Mouse (Mus musculus) hindbrain, postnatal 0 days (tissue): ENCODE data around the gene Etfa. TPM values are rescaled to one million over a fixed set of nuclear protein-coding genes. Genes with fewer than 3 reads are reported as not detected.

Experiments used
- ATAC-seq: fragments of 200-750 bp; cut with Nextera tagmentation; 2 replicates; pipeline ENCODE4 v1.8.0; 2017; ENCODE audit warnings: mild to moderate bottlenecking, moderate TSS enrichment, moderate library complexity
- DNase-seq: peaks from one replicate; pipeline ENCODE4 v3.0.0-alpha.2; 2015; ENCODE audit warnings: low spot score
- H3K27ac ChIP-seq: fragments of 300-500 bp; sonication (generic); 2 replicates; pipeline ENCODE4 v1.5.1; 2014; ENCODE audit warnings: mild to moderate bottlenecking
- H3K27me3 ChIP-seq: fragments of 300-500 bp; sonication (generic); 2 replicates; pipeline ENCODE4 v1.6.1; 2014; ENCODE audit warnings: low read length, mixed read lengths; ENCODE audit not compliant: insufficient read depth
- H3K36me3 ChIP-seq: fragments of 300-500 bp; sonication (generic); 2 replicates; pipeline ENCODE4 v1.6.1; 2014; ENCODE audit warnings: low read length, mixed read lengths; ENCODE audit not compliant: insufficient read depth
- H3K4me1 ChIP-seq: fragments of 300-500 bp; sonication (generic); 2 replicates; pipeline ENCODE4 v1.6.1; 2014; ENCODE audit warnings: antibody characterized with exemption, low read length, mixed read lengths; ENCODE audit not compliant: insufficient read depth
- H3K4me2 ChIP-seq: fragments of 300-500 bp; sonication (generic); 2 replicates; pipeline ENCODE4 v1.6.1; 2014; ENCODE audit warnings: low read depth, mild to moderate bottlenecking, low read length, moderate library complexity, mixed read lengths
- H3K4me3 ChIP-seq: fragments of 300-500 bp; sonication (generic); 2 replicates; pipeline ENCODE4 v1.5.1; 2014; ENCODE audit warnings: low read length
- H3K9ac ChIP-seq: fragments of 300-500 bp; sonication (generic); replicated peaks from 2 replicates; pipeline ENCODE4 v1.6.1; 2014; ENCODE audit warnings: mild to moderate bottlenecking, low read length, moderate library complexity, mixed read lengths
- H3K9me3 ChIP-seq: fragments of 300-500 bp; sonication (generic); 2 replicates; pipeline ENCODE4 v1.6.1; 2016; ENCODE audit warnings: low read length, mixed read lengths
- CTCF ChIP-seq: IDR thresholded peaks from 2 replicates; pipeline ENCODE4 v1.5.1; 2016; ENCODE audit warnings: antibody characterized with exemption, control low read depth, low read depth
- WGBS: fragments of 180-500 bp; shearing (Covaris S2); extraction: QIAGEN DNeasy Blood & Tissue Kit; methylation state at CpG from one replicate; pipeline ENCODE4 v1.1.7; 2014; 5-methylcytosine and 5-hydroxymethylcytosine counted together
- polyA plus RNA-seq: library from polyadenylated mRNA; unstranded; fragments of >200 nt; fragmentation: Nextera tagmentation; extraction: Ambion mirVana; gene quantifications from 2 replicates; pipeline ENCODE4 v1.2.1, GENCODE M21; 2015
- total RNA-seq: library from RNA; depleted of rRNA; stranded (reverse); fragments of >200 nt; gene quantifications from 2 replicates; pipeline ENCODE4 v1.2.3, GENCODE M21; 2014

Etfa gene
- total and polyA plus RNA-seq, 2 experiments from 2014 or later, result 17.6 to 127 TPM

GRCm38 (mm10) chr9:55450035-55450434, 62.0 kb downstream of the Etfa start:
- 89% methylated on average over 6 of the region's 6 CpGs for WGBS
- ATAC-seq, result no peak

GRCm38 (mm10) chr9:55449108-55449507, 62.9 kb downstream of the Etfa start:
- no peak overlapping the region for H3K27ac ChIP-seq
- H3K9ac ChIP-seq, result no peak overlapping the region
- TF ChIP-seq CTCF, result no peak
- ATAC-seq, result no peak
- no peak overlapping the region for H3K4me2 ChIP-seq
- no peaks in the 10 kb centered on the region for H3K4me1 ChIP-seq
- 75% methylated on average over 1 of the region's 1 CpGs for WGBS
- no peaks in the 10 kb centered on the region for H3K9me3 ChIP-seq
- H3K4me3 ChIP-seq, result no peak overlapping the region
- H3K27me3 ChIP-seq, result no peaks in the 10 kb centered on the region
- no peak for DNase-seq
- no peaks in the 10 kb centered on the region; the same call in 1 of the 2 replicates for H3K36me3 ChIP-seq

More at GRCm38 (mm10) chr9:55450035-55450434, 62.0 kb downstream of the Etfa start:
- DNase-seq, result no peak
- no peaks in the 10 kb centered on the region for H3K4me1 ChIP-seq
- no peaks in the 10 kb centered on the region; the same call in 1 of the 2 replicates for H3K36me3 ChIP-seq
- TF ChIP-seq CTCF, result no peak
- no peak overlapping the region for H3K9ac ChIP-seq
- H3K4me3 ChIP-seq, result no peak overlapping the region
- H3K27me3 ChIP-seq, result no peaks in the 10 kb centered on the region
- H3K4me2 ChIP-seq, result no peak overlapping the region
- no peak overlapping the region for H3K27ac ChIP-seq
- no peaks in the 10 kb centered on the region for H3K9me3 ChIP-seq

- 76% methylated on average over 4 of the region's 4 CpGs for WGBS
- TF ChIP-seq CTCF, result no peak
- no peak for ATAC-seq
These were observed 64.5 kb downstream of the Etfa start for GRCm38 (mm10) chr9:55447509-55447908.

GRCm38 (mm10) chr9:55439206-55439780, 72.8 kb downstream of the Etfa start:
- H3K4me1 ChIP-seq, result no peaks in the 10 kb centered on the region
- H3K36me3 ChIP-seq, result no peaks in the 10 kb centered on the region
- no peaks in the 10 kb centered on the region for H3K27me3 ChIP-seq
- no peaks in the 10 kb centered on the region for H3K9me3 ChIP-seq
- no peak overlapping the region for H3K4me2 ChIP-seq
- DNase-seq (no peak), ATAC-seq (no peak)
- TF ChIP-seq CTCF, result no peak
- no peak overlapping the region for H3K27ac ChIP-seq
- WGBS, result 86% methylated on average over 5 of the region's 5 CpGs
- no peak overlapping the region for H3K9ac ChIP-seq
- no peak overlapping the region for H3K4me3 ChIP-seq

More at GRCm38 (mm10) chr9:55447509-55447908, 64.5 kb downstream of the Etfa start:
- Histone ChIP-seq H3K27me3 (no peaks in the 10 kb centered on the region), H3K27ac (no peak overlapping the region), H3K9me3 (no peaks in the 10 kb centered on the region), H3K4me2 (no peak overlapping the region), H3K36me3 (no peaks in the 10 kb centered on the region), H3K4me3 (no peak overlapping the region), H3K9ac (no peak overlapping the region), H3K4me1 (no peaks in the 10 kb centered on the region)
- no peak for DNase-seq

- no peaks in the 10 kb centered on the region for H3K4me1 ChIP-seq
- no peak overlapping the region for H3K27ac ChIP-seq
- no peaks in the 10 kb centered on the region for H3K27me3 ChIP-seq
- TF ChIP-seq CTCF, result no peak
- H3K4me3 ChIP-seq, result no peak overlapping the region
- no peaks in the 10 kb centered on the region for H3K36me3 ChIP-seq
- no peak overlapping the region for H3K4me2 ChIP-seq
- 54% methylated on average over 3 of the region's 3 CpGs for WGBS
- H3K9me3 ChIP-seq, result no peaks in the 10 kb centered on the region
- ATAC-seq (no peak), DNase-seq (no peak)
- H3K9ac ChIP-seq, result no peak overlapping the region
These were observed 73.6 kb downstream of the Etfa start for GRCm38 (mm10) chr9:55438433-55438832.

- H3K27ac ChIP-seq, result no peak overlapping the region
- WGBS, result 65% methylated on average over 5 of the region's 5 CpGs
- no peak for TF ChIP-seq CTCF
- H3K4me2 ChIP-seq, result no peak overlapping the region
- no peaks in the 10 kb centered on the region for H3K9me3 ChIP-seq
- H3K36me3 ChIP-seq, result no peaks in the 10 kb centered on the region
- H3K27me3 ChIP-seq, result no peaks in the 10 kb centered on the region
- H3K4me3 ChIP-seq, result no peak overlapping the region
- no peaks in the 10 kb centered on the region for H3K4me1 ChIP-seq
- ATAC-seq (no peak), DNase-seq (no peak)
- H3K9ac ChIP-seq, result no peak overlapping the region
These were observed 78.2 kb downstream of the Etfa start for GRCm38 (mm10) chr9:55433875-55434274.

GRCm38 (mm10) chr9:55432306-55433289, 79.4 kb downstream of the Etfa start:
- Histone ChIP-seq H3K9ac (no peak overlapping the region), H3K36me3 (no peaks in the 10 kb centered on the region), H3K4me3 (no peak overlapping the region), H3K27me3 (no peaks in the 10 kb centered on the region), H3K4me1 (no peaks in the 10 kb centered on the region), H3K9me3 (no peaks in the 10 kb centered on the region), H3K4me2 (no peak overlapping the region), H3K27ac (no peak overlapping the region)
- DNase-seq, result no peak
- WGBS, result 69% methylated on average over 14 of the region's 14 CpGs
- no peak for ATAC-seq
- no peak for TF ChIP-seq CTCF
